Mouse (Mus musculus) hindlimb bud, embryonic 11.5 days (tissue): Measurements from ENCODE around the gene Cyp2c69.
"Not testable (repeated sequence)": the region's sequence is repeated elsewhere in the genome, so short reads cannot be mapped to it uniquely, and the experiment has no call there.

Source experiments
- DNase-seq: peaks from one replicate; pipeline ENCODE4 v3.0.0-alpha.2; 2012; ENCODE audit warnings: low read depth, low spot score; ENCODE audit errors: extremely low spot score

Gene Cyp2c69

GRCm38 (mm10) chr19:39886699-39887098 lies at the start of gene Cyp2c69:
Gene Cyp2c69 (minus strand): TSS chr19:39886799.
- not testable (repeated sequence) for DNase-seq

- DNase-seq = no peak
Measured at GRCm38 (mm10) chr19:39935396-39935795, 48.8 kb upstream of the Cyp2c69 start.

GRCm38 (mm10) chr19:39930032-39930431 lies 43.4 kb upstream of the Cyp2c69 start:
- DNase-seq = no peak

DNA sequence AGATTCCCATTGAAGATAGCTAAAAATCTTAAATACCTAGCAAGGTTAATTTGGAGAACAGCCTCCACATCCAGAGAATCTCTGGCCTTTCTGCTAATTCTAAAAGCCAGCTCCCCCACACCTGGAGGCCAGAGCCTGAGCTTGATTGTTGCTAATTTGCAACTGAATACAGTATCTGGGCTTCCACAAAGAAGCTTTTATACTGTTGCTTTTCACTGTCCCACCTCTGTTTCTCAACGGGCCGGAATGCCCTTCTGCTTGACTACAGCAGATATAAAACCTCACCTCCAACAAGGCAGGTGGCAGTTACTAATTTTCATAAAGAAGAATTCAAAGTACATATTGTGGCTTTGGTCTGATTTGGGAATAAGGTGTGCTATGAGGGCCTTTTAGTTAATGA lies 15.1 kb upstream of the Cyp2c69 start:
- no peak for DNase-seq

GRCm38 (mm10) chr19:39890079-39890478 lies 3.5 kb upstream of the Cyp2c69 start:
- DNase-seq = not testable (repeated sequence)

- no peak for DNase-seq
Measured at GRCm38 (mm10) chr19:39866133-39866532, 20.5 kb downstream of the Cyp2c69 start.

- not testable (repeated sequence) for DNase-seq
Measured at GRCm38 (mm10) chr19:39820931-39821330, 65.7 kb downstream of the Cyp2c69 start.

DNA sequence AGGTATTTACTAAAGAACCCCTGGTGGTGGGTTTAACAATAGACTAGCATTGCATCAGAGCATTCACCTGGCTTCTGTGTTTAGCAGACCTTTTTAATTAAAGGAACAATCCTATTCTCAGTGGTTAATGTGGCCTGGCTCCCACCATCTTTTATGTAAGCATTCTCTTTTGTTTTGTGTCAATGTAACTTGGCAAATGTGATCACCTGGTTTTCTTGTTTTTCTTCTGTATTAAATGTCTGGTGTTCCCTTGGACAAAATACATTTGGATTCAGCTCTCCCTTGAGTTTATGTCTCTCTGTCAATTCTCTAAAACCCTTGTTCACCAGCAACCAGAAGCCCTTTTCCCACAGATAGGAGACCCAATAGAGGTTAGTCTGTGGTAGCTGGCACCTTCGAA lies 70.2 kb downstream of the Cyp2c69 start:
- DNase-seq = not testable (repeated sequence)

- DNase-seq = not testable (repeated sequence)
Measured at GRCm38 (mm10) chr19:39815991-39816390, 70.6 kb downstream of the Cyp2c69 start.

DNA sequence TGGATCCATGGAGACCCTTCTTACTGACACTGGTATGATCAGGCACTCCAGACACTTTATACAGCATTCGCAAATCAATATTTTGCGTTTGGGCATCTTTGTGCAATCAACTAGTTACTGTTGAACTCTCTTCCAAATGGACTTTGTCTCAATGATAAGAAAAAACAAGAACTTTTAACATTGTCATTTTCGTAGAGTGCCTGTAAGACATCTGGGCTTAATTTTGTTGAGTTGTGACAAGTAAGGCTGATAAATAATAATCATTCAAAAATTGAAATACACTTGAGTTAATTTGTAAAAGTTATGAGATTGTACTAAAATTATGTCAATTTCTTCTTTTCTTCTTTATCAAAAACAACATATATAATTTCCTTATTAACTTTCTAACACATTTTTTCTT lies 73.9 kb downstream of the Cyp2c69 start, which contains the start of gene Cyp2c40:
TSS of gene Cyp2c40 (minus strand) at position 101 of the 400 bp plus-strand sequence.
- DNase-seq = not testable (repeated sequence)
